Mouse (Mus musculus) natural killer cell, adult 2 months (primary cell): ENCODE measurements around the gene Glt1d1.

ENCODE experiments used
- DNase-seq, 2 experiments: peaks; one replicate each; pipeline ENCODE4 v3.0.0; 2022; ENCODE audit warnings: low spot score in 2 of 2

The Glt1d1 gene

DNA sequence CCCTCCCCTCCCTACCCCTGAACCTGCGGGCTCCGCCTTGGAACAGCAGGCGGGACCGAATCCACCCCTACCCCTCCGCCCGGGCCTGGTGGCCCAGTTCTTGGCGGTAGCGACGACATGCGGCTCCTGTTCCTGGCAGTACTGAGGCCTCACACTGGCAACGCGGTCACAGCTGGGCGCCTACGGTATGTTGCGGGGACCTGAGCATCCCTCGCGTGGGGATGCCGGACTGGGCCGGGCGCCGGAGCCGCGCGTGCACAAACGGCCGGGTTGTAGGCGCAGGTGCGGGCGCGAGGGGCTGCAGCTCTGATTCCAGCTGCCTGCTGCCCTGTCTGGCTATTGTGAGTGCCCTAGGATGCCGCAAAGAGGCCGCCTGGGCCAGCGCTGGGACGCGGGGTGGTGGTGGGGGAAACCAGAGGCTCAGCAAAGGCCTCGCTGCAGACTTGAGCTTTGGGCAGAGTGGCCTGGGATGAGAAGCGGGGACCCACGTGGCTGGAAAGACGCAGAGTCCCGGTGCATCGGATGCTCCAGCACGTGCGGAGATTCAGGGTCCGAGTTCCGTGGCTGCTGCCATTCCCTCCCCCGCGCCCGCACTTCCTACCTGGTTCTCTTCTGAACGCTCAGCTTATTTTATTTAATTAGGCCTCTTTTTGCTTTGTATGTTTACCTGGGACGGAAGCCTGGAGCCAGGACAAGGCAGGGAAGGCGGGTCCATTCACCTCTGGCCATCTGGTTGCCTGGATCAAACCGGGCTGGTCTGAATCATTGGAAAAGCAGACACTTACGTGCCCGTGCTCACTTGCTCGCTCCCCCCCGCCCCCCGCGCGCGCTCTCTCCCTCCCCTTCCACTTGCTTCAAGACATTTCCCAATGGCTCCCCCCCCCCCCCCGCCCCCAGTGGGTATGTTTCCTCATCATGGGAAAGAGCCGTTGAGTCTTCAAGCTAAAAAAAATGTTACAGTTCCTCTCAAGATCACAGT lies at the start of gene Glt1d1, which contains the start of gene Slc15a4:
TSS of gene Glt1d1 (plus strand) at position 96 of the 979 bp plus-strand sequence.
TSS of gene Slc15a4 (minus strand) at position 731 of the 979 bp plus-strand sequence.
- DNase-seq, result no peak

- DNase-seq, result no peak
These were observed 48.4 kb upstream of the Glt1d1 start for GRCm38 (mm10) chr5:127583658-127584057.

DNA sequence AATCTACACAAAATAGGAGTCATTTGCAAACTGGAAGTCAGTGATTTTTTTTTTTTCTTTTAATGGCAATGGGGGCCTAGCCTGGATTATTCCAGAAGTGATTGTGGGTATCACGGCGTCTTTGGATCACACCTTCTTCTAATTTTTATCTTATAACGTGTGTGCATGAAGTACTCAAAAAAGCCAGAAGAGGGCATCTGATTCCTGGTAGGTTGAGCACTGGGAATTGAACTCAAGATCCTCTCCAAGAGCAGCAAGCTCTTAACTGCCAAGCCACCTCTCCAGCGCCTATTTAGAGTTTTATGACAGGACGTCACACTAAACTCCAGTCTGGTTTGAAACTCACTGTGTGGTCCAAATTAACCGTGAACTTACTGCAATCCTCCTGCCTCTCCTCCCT lies 44.2 kb upstream of the Glt1d1 start:
- DNase-seq, result no peak

GRCm38 (mm10) chr5:127592406-127592805 lies 39.7 kb upstream of the Glt1d1 start:
- no peak for DNase-seq

DNA sequence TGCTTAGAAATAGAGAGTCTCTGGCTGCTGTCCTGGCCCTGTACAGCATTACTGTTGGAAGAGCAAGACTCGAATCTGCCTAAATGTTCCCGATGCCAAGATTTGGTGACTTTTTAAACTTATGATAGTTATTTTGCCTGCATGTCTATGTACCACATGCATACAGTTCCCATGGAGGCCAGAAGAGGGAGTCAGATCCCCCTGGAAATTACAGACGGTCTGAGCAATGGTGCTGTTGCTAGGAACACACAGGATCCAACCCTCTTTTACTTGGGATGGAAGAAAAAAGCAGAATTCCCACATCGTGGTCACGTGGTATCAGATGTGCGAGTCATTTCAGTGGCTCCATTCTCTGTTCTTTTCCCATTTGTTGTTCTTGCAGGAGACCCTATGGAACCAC lies 39.2 kb upstream of the Glt1d1 start:
- DNase-seq, result no peak

- DNase-seq, result no peak
These were observed 36.4 kb upstream of the Glt1d1 start for GRCm38 (mm10) chr5:127595676-127596075.

GRCm38 (mm10) chr5:127596862-127597261 lies 35.2 kb upstream of the Glt1d1 start:
- no peak for DNase-seq

GRCm38 (mm10) chr5:127602996-127603395 lies 29.1 kb upstream of the Glt1d1 start:
- DNase-seq, result no peak

DNA sequence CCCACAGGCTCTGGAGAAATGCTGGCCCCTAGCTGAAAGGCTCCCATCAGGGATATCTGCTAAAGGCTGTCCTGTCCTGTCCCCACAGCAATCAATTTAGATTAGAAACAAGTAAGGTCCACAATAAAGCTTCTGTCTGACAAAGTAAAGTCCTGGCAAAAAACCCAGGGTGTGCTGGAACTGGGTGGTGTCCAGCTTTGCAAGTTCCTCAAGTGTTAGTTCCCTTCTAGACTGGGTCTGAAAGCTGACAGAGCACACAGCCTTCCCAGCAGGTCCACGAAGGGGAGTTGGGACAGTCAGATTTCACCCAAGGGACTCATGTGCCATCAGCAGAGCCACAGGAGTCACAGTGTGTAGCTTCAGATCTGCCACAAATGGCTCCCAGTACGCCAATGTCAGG lies 24.6 kb upstream of the Glt1d1 start:
- DNase-seq, result no peak

- no peak for DNase-seq
These were observed 22.8 kb upstream of the Glt1d1 start for GRCm38 (mm10) chr5:127609191-127609714.

GRCm38 (mm10) chr5:127610787-127611509 lies 21.1 kb upstream of the Glt1d1 start:
- DNase-seq, result peak; percentile 38 to 80

DNA sequence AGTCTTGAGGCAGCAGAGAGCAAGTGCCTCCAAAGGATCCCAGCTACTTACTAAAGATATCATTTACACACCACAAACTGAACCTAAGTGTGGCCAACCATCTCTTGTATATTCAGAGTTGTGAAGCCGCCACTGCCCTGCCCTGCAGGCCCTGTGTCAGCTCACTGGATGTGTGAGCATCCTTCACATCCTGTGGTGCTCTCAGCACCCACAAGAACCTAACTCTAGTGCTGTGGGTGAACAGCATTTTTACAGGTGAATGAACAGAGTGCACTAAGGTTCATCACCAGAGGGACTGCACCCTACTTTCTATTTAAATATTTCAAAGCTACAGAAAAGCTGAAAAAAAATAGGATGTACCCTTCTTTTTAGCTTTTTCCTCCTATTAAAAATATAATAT lies 20.2 kb upstream of the Glt1d1 start:
- peak; percentile 38 to 60 for DNase-seq

- DNase-seq, result no peak
These were observed 19.7 kb upstream of the Glt1d1 start for GRCm38 (mm10) chr5:127612397-127612796.

- no peak for DNase-seq
These were observed 16.6 kb upstream of the Glt1d1 start for GRCm38 (mm10) chr5:127615459-127615858.

DNA sequence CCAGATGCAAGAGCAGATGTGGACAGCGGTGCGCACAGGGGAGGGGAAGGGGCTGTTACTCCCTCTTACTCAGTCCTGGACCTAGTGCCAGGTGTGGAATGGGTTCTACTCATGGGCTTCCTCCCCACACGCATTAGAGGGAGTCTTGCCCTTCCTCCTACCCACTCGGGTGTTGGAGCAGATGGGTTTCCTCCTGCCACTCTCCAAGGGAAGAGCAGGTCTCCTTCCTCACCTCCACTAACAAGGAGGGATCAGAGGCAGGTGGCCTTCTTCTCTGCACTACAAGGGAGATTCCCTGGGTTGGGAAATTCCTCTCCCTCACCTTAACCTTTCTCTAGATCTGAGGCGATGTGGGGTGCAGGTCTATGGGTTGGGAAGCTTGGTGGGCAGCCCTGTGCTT lies 15.9 kb upstream of the Glt1d1 start:
- no peak for DNase-seq

GRCm38 (mm10) chr5:127616884-127617635 lies 15.0 kb upstream of the Glt1d1 start:
- DNase-seq, result peak; percentile 97 to 98

DNA sequence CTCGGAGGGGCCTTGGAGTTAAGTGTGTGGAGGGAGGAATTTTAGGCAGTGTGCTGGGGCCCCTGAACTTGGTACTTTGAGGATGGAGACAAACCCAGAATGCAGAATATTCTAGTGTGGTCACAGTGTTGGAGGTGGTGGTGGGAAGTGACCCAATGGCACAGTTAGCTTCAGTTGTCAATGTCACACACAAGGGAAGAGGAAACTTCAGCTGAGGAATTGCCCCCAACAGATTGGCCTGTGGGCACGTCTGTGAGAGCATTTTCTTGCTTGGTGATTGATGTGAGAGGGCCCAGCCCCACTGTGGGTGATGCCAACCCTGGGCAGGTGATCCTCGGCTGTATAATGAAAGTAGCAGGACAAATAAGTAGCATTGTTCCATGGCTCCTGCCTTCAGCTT lies 13.2 kb upstream of the Glt1d1 start:
- DNase-seq, result no peak

- DNase-seq, result no peak
These were observed 11.7 kb upstream of the Glt1d1 start for GRCm38 (mm10) chr5:127620371-127620770.

DNA sequence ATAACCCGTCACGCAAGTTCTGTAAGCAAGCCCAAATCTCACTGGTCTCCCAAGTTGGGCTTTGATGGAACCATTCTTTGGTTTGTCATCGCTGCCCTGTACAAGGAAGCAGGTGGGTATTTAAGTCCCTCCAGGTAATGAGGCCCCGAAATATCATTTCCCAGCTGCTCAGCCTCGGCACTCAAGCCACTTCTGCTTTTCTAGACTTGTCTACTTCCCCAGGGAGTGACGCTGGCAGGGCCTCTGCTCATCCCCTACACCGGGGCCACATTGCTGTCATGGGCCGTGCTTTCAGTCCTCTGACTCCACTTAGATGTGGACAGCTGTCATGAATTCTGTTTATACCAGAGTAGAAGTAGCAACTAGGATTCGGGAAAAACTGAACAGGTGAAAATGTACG lies 11.0 kb upstream of the Glt1d1 start:
- DNase-seq, result peak in 1 of 2 experiments; percentile 74

DNA sequence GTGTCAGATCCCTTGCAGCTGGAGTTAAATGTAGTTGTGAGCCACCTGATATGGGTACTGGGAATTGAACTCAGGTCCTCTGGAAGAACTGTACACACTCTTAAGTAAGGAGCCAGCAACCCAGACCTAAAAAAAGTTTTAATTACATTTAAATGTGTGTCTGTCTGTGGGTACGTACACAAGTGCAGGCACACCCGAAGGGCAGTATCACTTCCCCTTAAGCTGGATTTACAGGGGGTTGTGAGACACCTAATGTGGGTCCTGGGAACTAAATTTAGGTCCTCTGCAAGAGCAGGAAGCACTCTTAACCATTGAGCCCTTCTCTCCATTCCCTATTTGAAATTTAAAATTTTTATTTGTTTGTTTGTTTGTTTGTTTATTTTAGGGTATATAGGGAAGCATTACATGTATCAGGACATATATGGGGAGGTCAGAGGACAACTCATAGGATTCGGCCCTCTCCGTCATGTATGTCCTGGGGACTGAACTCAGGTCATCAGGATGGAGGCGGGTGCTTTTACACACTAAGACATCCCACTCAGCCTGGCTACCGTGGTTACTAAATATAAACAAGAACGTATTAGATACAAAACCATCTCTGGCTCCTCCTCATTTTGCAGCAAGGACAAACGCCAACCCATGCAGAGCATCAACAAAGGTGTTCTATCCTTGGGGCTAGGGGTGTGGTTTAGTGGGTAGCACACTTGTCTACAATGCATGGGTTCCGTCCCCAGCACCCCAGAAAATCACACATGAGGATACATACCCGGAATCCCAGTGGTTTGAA lies 7.4 kb upstream of the Glt1d1 start:
- peak in 1 of 2 experiments; percentile 64 for DNase-seq

GRCm38 (mm10) chr5:127627242-127627641 lies 4.8 kb upstream of the Glt1d1 start:
- DNase-seq, result no peak
